Mouse (Mus musculus): Measurements from ENCODE around the gene Slc6a1.

Gene Slc6a1

DNA sequence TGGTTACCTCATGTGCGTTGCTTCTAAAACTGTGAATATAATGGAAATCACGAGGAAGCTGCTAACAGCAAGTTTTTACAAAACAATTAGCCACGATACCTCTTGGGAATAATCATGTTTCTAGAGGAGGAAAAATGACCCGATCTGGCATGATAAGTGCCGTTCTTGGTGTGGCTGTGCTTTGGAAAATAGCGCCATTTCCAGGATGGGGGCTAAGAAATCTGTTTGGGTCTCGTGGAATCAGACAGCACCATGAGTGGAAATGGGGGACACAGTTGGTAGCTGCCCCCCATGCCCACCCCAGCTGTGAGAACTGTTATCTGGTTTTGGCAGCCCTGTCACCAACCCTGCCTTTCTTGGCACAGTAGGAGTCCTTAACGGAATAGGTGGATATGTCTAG lies 81.3 kb downstream of the Slc6a1 start:
- no peak for DNase-seq

DNA sequence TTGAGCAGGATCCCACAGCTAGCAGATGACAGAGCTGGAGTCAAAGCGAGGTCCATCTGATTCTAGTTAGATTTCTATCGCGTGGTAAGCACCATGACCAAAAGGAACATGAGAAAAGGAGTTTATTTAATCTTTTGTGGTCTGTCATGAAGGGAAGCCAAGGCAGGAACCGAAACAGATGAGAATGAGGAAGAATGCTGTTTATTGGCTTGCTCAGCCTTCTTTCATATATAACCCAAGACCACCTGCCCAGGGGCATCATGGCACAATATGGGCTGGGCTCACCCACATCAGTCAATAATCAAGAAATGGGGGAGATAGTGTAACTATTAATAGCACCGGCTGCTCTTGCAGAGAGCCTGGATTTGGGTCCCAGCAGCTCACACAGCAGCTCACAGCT lies 82.3 kb downstream of the Slc6a1 start:
- DNase-seq = no peak

- DNase-seq = no peak
These were observed 83.8 kb downstream of the Slc6a1 start for GRCm38 (mm10) chr6:114366191-114366590.

All from thymus, adult 18-20 months (tissue).